Mouse (Mus musculus) midbrain, embryonic 10.5 days (tissue): ENCODE results near the gene Ski. TPM values are rescaled to one million over a fixed set of nuclear protein-coding genes. Genes with fewer than 3 reads are reported as not detected.

Experiments
- DNase-seq: peaks from one replicate; pipeline ENCODE4 v3.0.0-alpha.2; 2017; ENCODE audit warnings: low spot score
- H3K27ac ChIP-seq: fragments of 300-500 bp; sonication (generic); replicated peaks from 2 replicates; pipeline ENCODE4 v1.5.1; 2016; ENCODE audit warnings: mild to moderate bottlenecking
- H3K27me3 ChIP-seq: fragments of 300-500 bp; sonication (generic); 2 replicates; pipeline ENCODE4 v1.6.1; 2016; ENCODE audit warnings: low read depth, mild to moderate bottlenecking; ENCODE audit not compliant: poor library complexity, severe bottlenecking
- H3K36me3 ChIP-seq: fragments of 300-500 bp; sonication (generic); 2 replicates; pipeline ENCODE4 v1.6.1; 2016; ENCODE audit warnings: mild to moderate bottlenecking, moderate library complexity
- H3K4me1 ChIP-seq: fragments of 300-500 bp; sonication (generic); 2 replicates; pipeline ENCODE4 v1.6.1; 2016
- H3K4me3 ChIP-seq: fragments of 300-500 bp; sonication (generic); 2 replicates; pipeline ENCODE4 v1.5.1; 2016; ENCODE audit warnings: mild to moderate bottlenecking, moderate library complexity
- H3K9me3 ChIP-seq: fragments of 300-500 bp; sonication (generic); replicated peaks from 2 replicates; pipeline ENCODE4 v1.6.1; 2016; ENCODE audit warnings: mild to moderate bottlenecking
- WGBS: fragments of 180-500 bp; shearing (Covaris S2); methylation state at CpG from one replicate; pipeline ENCODE4 v1.1.7; 2016; 5-methylcytosine and 5-hydroxymethylcytosine counted together
- polyA plus RNA-seq: library from polyadenylated mRNA; unstranded; fragments of >200 nt; fragmentation: Nextera tagmentation; extraction: Ambion mirVana; gene quantifications from 2 replicates; pipeline ENCODE4 v1.2.1, GENCODE M21; 2016

The Ski gene
- polyA plus RNA-seq, 1 experiment from 2014 or later = 10.1 TPM

- peaks cover 80% of the 10 kb centered on the region for H3K4me1 ChIP-seq
- peaks cover 47% of the 10 kb centered on the region for H3K36me3 ChIP-seq
- no peaks in the 10 kb centered on the region for H3K9me3 ChIP-seq
- H3K27ac ChIP-seq = 0 out of 2 replicates have a peak overlapping the region, but pooled peaks have one; percentile 10
- H3K4me3 ChIP-seq = peak overlapping the region; percentile 16; the same call in 1 of the 2 replicates
- no peak for DNase-seq
- WGBS = 73% methylated on average over 12 of the region's 12 CpGs
- no peaks in the 10 kb centered on the region for H3K27me3 ChIP-seq
Observed at GRCm38 (mm10) chr4:155215773-155216630, 6.4 kb downstream of the Ski start.

- Histone ChIP-seq H3K27ac (no peak overlapping the region), H3K9me3 (no peaks in the 10 kb centered on the region), H3K4me3 (no peak overlapping the region), H3K36me3 (peaks cover 55% of the 10 kb centered on the region), H3K27me3 (no peaks in the 10 kb centered on the region), H3K4me1 (peaks cover 75% of the 10 kb centered on the region)
- DNase-seq = no peak
- WGBS = 71% methylated on average over 9 of the region's 9 CpGs
Observed at GRCm38 (mm10) chr4:155215203-155215602, 7.2 kb downstream of the Ski start.

GRCm38 (mm10) chr4:155214793-155215192 lies 7.6 kb downstream of the Ski start:
- peaks cover 58% of the 10 kb centered on the region for H3K36me3 ChIP-seq
- no peaks in the 10 kb centered on the region for H3K27me3 ChIP-seq
- DNase-seq = no peak
- peaks cover 74% of the 10 kb centered on the region for H3K4me1 ChIP-seq
- WGBS = 79% methylated on average over 10 of the region's 10 CpGs
- H3K9me3 ChIP-seq = no peaks in the 10 kb centered on the region
- H3K27ac ChIP-seq = no peak overlapping the region
- no peak overlapping the region for H3K4me3 ChIP-seq

GRCm38 (mm10) chr4:155214188-155214587 lies 8.2 kb downstream of the Ski start:
- Histone ChIP-seq H3K4me3 (no peak overlapping the region), H3K36me3 (peaks cover 58% of the 10 kb centered on the region), H3K27me3 (no peaks in the 10 kb centered on the region), H3K27ac (0 out of 2 replicates have a peak overlapping the region, but pooled peaks have one; percentile 19), H3K4me1 (peaks cover 74% of the 10 kb centered on the region), H3K9me3 (no peaks in the 10 kb centered on the region)
- DNase-seq = no peak
- WGBS = 86% methylated on average over 6 of the region's 6 CpGs

GRCm38 (mm10) chr4:155213752-155214054 lies 8.7 kb downstream of the Ski start:
- no peaks in the 10 kb centered on the region for H3K27me3 ChIP-seq
- H3K4me3 ChIP-seq = no peak overlapping the region
- peaks cover 74% of the 10 kb centered on the region for H3K4me1 ChIP-seq
- 79% methylated on average over 6 of the region's 6 CpGs for WGBS
- H3K9me3 ChIP-seq = no peaks in the 10 kb centered on the region
- peak; percentile 10 for DNase-seq
- 0 out of 2 replicates have a peak overlapping the region, but pooled peaks have one; percentile 19 for H3K27ac ChIP-seq
- peaks cover 60% of the 10 kb centered on the region for H3K36me3 ChIP-seq

- H3K4me1 ChIP-seq = peaks cover 74% of the 10 kb centered on the region
- no peak for DNase-seq
- peaks cover 55% of the 10 kb centered on the region for H3K36me3 ChIP-seq
- WGBS = 78% methylated on average over 9 of the region's 9 CpGs
- no peaks in the 10 kb centered on the region for H3K27me3 ChIP-seq
- no peak overlapping the region for H3K4me3 ChIP-seq
- H3K9me3 ChIP-seq = no peaks in the 10 kb centered on the region
- no peak overlapping the region for H3K27ac ChIP-seq
Observed at GRCm38 (mm10) chr4:155213052-155213751, 9.2 kb downstream of the Ski start.

- H3K4me3 ChIP-seq = no peak overlapping the region
- peak overlapping the region; percentile 74; the same call in 1 of the 2 replicates for H3K27ac ChIP-seq
- peaks cover 69% of the 10 kb centered on the region for H3K4me1 ChIP-seq
- no peaks in the 10 kb centered on the region for H3K27me3 ChIP-seq
- H3K9me3 ChIP-seq = no peaks in the 10 kb centered on the region
- 94% methylated on average over 5 of the region's 5 CpGs for WGBS
- H3K36me3 ChIP-seq = peaks cover 37% of the 10 kb centered on the region
- no peak for DNase-seq
Observed at GRCm38 (mm10) chr4:155209494-155209893, 12.9 kb downstream of the Ski start.

- Histone ChIP-seq H3K9me3 (no peaks in the 10 kb centered on the region), H3K36me3 (peaks cover 38% of the 10 kb centered on the region), H3K27me3 (no peaks in the 10 kb centered on the region), H3K27ac (peak overlapping the region; percentile 74), H3K4me1 (peaks cover 66% of the 10 kb centered on the region), H3K4me3 (no peak overlapping the region)
- no peak for DNase-seq
Observed at GRCm38 (mm10) chr4:155209079-155209478, 13.3 kb downstream of the Ski start.

GRCm38 (mm10) chr4:155208613-155209012 lies 13.8 kb downstream of the Ski start:
- Histone ChIP-seq H3K4me3 (no peak overlapping the region), H3K4me1 (peaks cover 64% of the 10 kb centered on the region), H3K9me3 (no peaks in the 10 kb centered on the region), H3K27me3 (no peaks in the 10 kb centered on the region), H3K27ac (peak overlapping the region; percentile 74), H3K36me3 (peaks cover 39% of the 10 kb centered on the region)
- no peak for DNase-seq
- 69% methylated on average over 7 of the region's 7 CpGs for WGBS

- peaks cover 66% of the 10 kb centered on the region for H3K4me1 ChIP-seq
- 57% methylated on average over 3 of the region's 3 CpGs for WGBS
Observed at GRCm38 (mm10) chr4:155207841-155208240, 14.6 kb downstream of the Ski start.

GRCm38 (mm10) chr4:155206498-155206897 lies 15.9 kb downstream of the Ski start:
- Histone ChIP-seq H3K36me3 (peaks cover 26% of the 10 kb centered on the region), H3K4me3 (no peak overlapping the region), H3K9me3 (no peaks in the 10 kb centered on the region), H3K4me1 (peaks cover 80% of the 10 kb centered on the region), H3K27ac (no peak overlapping the region), H3K27me3 (no peaks in the 10 kb centered on the region)
- no peak for DNase-seq
- 81% methylated on average over 7 of the region's 8 CpGs for WGBS

More at GRCm38 (mm10) chr4:155207841-155208240, 14.6 kb downstream of the Ski start:
- Histone ChIP-seq H3K9me3 (no peaks in the 10 kb centered on the region), H3K27ac (peak overlapping the region; percentile 74), H3K27me3 (no peaks in the 10 kb centered on the region), H3K4me3 (no peak overlapping the region), H3K36me3 (peaks cover 38% of the 10 kb centered on the region)
- DNase-seq = peak; percentile 11

GRCm38 (mm10) chr4:155205919-155206318 lies 16.5 kb downstream of the Ski start:
- peaks cover 20% of the 10 kb centered on the region for H3K36me3 ChIP-seq
- H3K9me3 ChIP-seq = no peaks in the 10 kb centered on the region
- no peak overlapping the region for H3K27ac ChIP-seq
- H3K27me3 ChIP-seq = no peaks in the 10 kb centered on the region
- 72% methylated on average over 6 of the region's 6 CpGs for WGBS
- H3K4me3 ChIP-seq = no peak overlapping the region
- no peak for DNase-seq
- peaks cover 83% of the 10 kb centered on the region for H3K4me1 ChIP-seq

- H3K36me3 ChIP-seq = 0 out of 2 replicates have a peak, but pooled peaks cover 2% of the 10 kb centered on the region
- H3K4me1 ChIP-seq = peaks cover 86% of the 10 kb centered on the region
- peak overlapping the region; percentile 50; the same call in 1 of the 2 replicates for H3K27ac ChIP-seq
- no peaks in the 10 kb centered on the region for H3K9me3 ChIP-seq
- H3K4me3 ChIP-seq = no peak overlapping the region
- no peaks in the 10 kb centered on the region for H3K27me3 ChIP-seq
- no peak for DNase-seq
- WGBS = 92% methylated on average over 7 of the region's 7 CpGs
Observed at GRCm38 (mm10) chr4:155201764-155202163, 20.6 kb downstream of the Ski start.
